Mouse (Mus musculus) heart, embryonic 10.5 days (tissue): ENCODE data around the gene Insc. TPM values are rescaled to one million over a fixed set of nuclear protein-coding genes. Genes with fewer than 3 reads are reported as not detected.
"Not testable (repeated sequence)": the region's sequence is repeated elsewhere in the genome, so short reads cannot be mapped to it uniquely, and the experiment has no call there.

Experiments
- DNase-seq: peaks from one replicate; pipeline ENCODE4 v3.0.0-alpha.2; 2017; ENCODE audit warnings: low spot score
- H3K27ac ChIP-seq: fragments of 300-500 bp; sonication (generic); 2 replicates; pipeline ENCODE4 v1.5.1; 2016; ENCODE audit warnings: mild to moderate bottlenecking
- H3K27me3 ChIP-seq: fragments of 300-500 bp; sonication (generic); 2 replicates; pipeline ENCODE4 v1.6.1; 2016; ENCODE audit warnings: mild to moderate bottlenecking; ENCODE audit not compliant: poor library complexity, insufficient read depth, severe bottlenecking
- H3K36me3 ChIP-seq: fragments of 300-500 bp; sonication (generic); 2 replicates; pipeline ENCODE4 v1.6.1; 2016; ENCODE audit warnings: mild to moderate bottlenecking, moderate library complexity
- H3K4me1 ChIP-seq: fragments of 300-500 bp; sonication (generic); 2 replicates; pipeline ENCODE4 v1.6.1; 2016; ENCODE audit warnings: mild to moderate bottlenecking
- H3K4me3 ChIP-seq: fragments of 300-500 bp; sonication (generic); 2 replicates; pipeline ENCODE4 v1.5.1; 2016; ENCODE audit warnings: mild to moderate bottlenecking, moderate library complexity
- H3K9me3 ChIP-seq: fragments of 300-500 bp; sonication (generic); 2 replicates; pipeline ENCODE4 v1.6.1; 2016; ENCODE audit warnings: mild to moderate bottlenecking, moderate library complexity
- WGBS: fragments of 180-500 bp; shearing (Covaris S2); methylation state at CpG from one replicate; pipeline ENCODE4 v1.1.7; 2016; 5-methylcytosine and 5-hydroxymethylcytosine counted together
- polyA plus RNA-seq: library from polyadenylated mRNA; unstranded; fragments of >200 nt; fragmentation: Nextera tagmentation; extraction: Ambion mirVana; gene quantifications from 2 replicates; pipeline ENCODE4 v1.2.1, GENCODE M21; 2016

The Insc gene
- 0.79 and 1.5 TPM in 2 replicates for polyA plus RNA-seq

GRCm38 (mm10) chr7:114743022-114743780 is at the start of gene Insc:
TSS of gene Insc (plus strand) at chr7:114743694.
- DNase-seq: no peak
- H3K27ac ChIP-seq: no peak within 1 kb of the TSS
- no peak within 1 kb of the TSS for H3K4me3 ChIP-seq
- WGBS: 62% methylated on average over 5 of the region's 5 CpGs
- H3K4me1 ChIP-seq: peaks cover 8% of the 10 kb centered on the region
- no peaks in the 10 kb centered on the region for H3K9me3 ChIP-seq
- peaks cover 30% of the 10 kb centered on the region for H3K27me3 ChIP-seq
- H3K36me3 ChIP-seq: no peaks in the 10 kb centered on the region

GRCm38 (mm10) chr7:114700871-114701270 is 42.6 kb upstream of the Insc start:
- Histone ChIP-seq H3K36me3 (no peaks in the 10 kb centered on the region), H3K4me1 (no peaks in the 10 kb centered on the region), H3K4me3 (no peak overlapping the region), H3K27me3 (no peaks in the 10 kb centered on the region), H3K27ac (no peak overlapping the region), H3K9me3 (no peaks in the 10 kb centered on the region)
- 64% methylated on average over 2 of the region's 2 CpGs for WGBS
- no peak for DNase-seq

GRCm38 (mm10) chr7:114706716-114707115 is 36.8 kb upstream of the Insc start:
- Histone ChIP-seq H3K36me3 (no peaks in the 10 kb centered on the region), H3K27me3 (no peaks in the 10 kb centered on the region), H3K4me3 (no peak overlapping the region), H3K9me3 (no peaks in the 10 kb centered on the region), H3K4me1 (no peaks in the 10 kb centered on the region), H3K27ac (no peak overlapping the region)
- 85% methylated on average over 4 of the region's 4 CpGs for WGBS
- DNase-seq: no peak

- Histone ChIP-seq H3K4me3 (no peak overlapping the region), H3K9me3 (no peaks in the 10 kb centered on the region), H3K27ac (no peak overlapping the region), H3K27me3 (no peaks in the 10 kb centered on the region), H3K36me3 (no peaks in the 10 kb centered on the region), H3K4me1 (no peaks in the 10 kb centered on the region)
- WGBS: 82% methylated on average over 1 of the region's 1 CpGs
- no peak for DNase-seq
These were observed 36.1 kb upstream of the Insc start for GRCm38 (mm10) chr7:114707398-114707797.

- H3K4me3 ChIP-seq: no peak overlapping the region
- no peak for DNase-seq
- H3K4me1 ChIP-seq: no peaks in the 10 kb centered on the region
- no peaks in the 10 kb centered on the region for H3K9me3 ChIP-seq
- H3K27ac ChIP-seq: no peak overlapping the region
- H3K36me3 ChIP-seq: no peaks in the 10 kb centered on the region
- WGBS: 76% methylated on average over 2 of the region's 2 CpGs
- peaks cover 4% of the 10 kb centered on the region; the same call in 1 of the 2 replicates for H3K27me3 ChIP-seq
These were observed 33.1 kb upstream of the Insc start for GRCm38 (mm10) chr7:114710419-114710818.

GRCm38 (mm10) chr7:114712523-114712922 is 31.0 kb upstream of the Insc start:
- no peak for DNase-seq
- H3K27me3 ChIP-seq: peaks cover 15% of the 10 kb centered on the region
- H3K4me1 ChIP-seq: no peaks in the 10 kb centered on the region
- no peaks in the 10 kb centered on the region for H3K36me3 ChIP-seq
- no peak overlapping the region for H3K27ac ChIP-seq
- 66% methylated on average over 1 of the region's 1 CpGs for WGBS
- H3K9me3 ChIP-seq: no peaks in the 10 kb centered on the region
- H3K4me3 ChIP-seq: no peak overlapping the region

GRCm38 (mm10) chr7:114718300-114718699 is 25.2 kb upstream of the Insc start, which contains the start of gene Calcb:
TSS of gene Calcb (plus strand) at chr7:114718643.
- 7% methylated on average over 11 of the region's 11 CpGs for WGBS
- peaks cover 19% of the 10 kb centered on the region for H3K4me1 ChIP-seq
- H3K27me3 ChIP-seq: peaks cover 61% of the 10 kb centered on the region
- peak within 1 kb of the TSS; percentile 43 for H3K4me3 ChIP-seq
- H3K27ac ChIP-seq: no peak within 1 kb of the TSS
- no peak for DNase-seq
- no peaks in the 10 kb centered on the region for H3K36me3 ChIP-seq
- H3K9me3 ChIP-seq: no peaks in the 10 kb centered on the region

GRCm38 (mm10) chr7:114719381-114720131 is 23.9 kb upstream of the Insc start:
- Histone ChIP-seq H3K4me1 (peaks cover 19% of the 10 kb centered on the region), H3K36me3 (no peaks in the 10 kb centered on the region), H3K9me3 (no peaks in the 10 kb centered on the region), H3K27ac (no peak overlapping the region), H3K4me3 (peak overlapping the region; percentile 43), H3K27me3 (peaks cover 61% of the 10 kb centered on the region)
- WGBS: 4% methylated on average over 17 of the region's 17 CpGs
- DNase-seq: no peak

- not testable (repeated sequence) for H3K9me3 ChIP-seq, DNase-seq, H3K27me3 ChIP-seq, H3K4me1 ChIP-seq, H3K4me3 ChIP-seq, H3K36me3 ChIP-seq, H3K27ac ChIP-seq
- WGBS: 66% methylated on average over 4 of the region's 4 CpGs
These were observed 13.8 kb upstream of the Insc start for GRCm38 (mm10) chr7:114729696-114730095.

GRCm38 (mm10) chr7:114731175-114731574 is 12.3 kb upstream of the Insc start:
- Histone ChIP-seq H3K4me1 (no peaks in the 10 kb centered on the region), H3K27me3 (no peaks in the 10 kb centered on the region), H3K9me3 (no peaks in the 10 kb centered on the region), H3K27ac (no peak overlapping the region), H3K36me3 (no peaks in the 10 kb centered on the region), H3K4me3 (no peak overlapping the region)
- 81% methylated on average over 6 of the region's 6 CpGs for WGBS
- peak; percentile 27 for DNase-seq

- DNase-seq, H3K27ac ChIP-seq, H3K27me3 ChIP-seq, H3K36me3 ChIP-seq, H3K4me1 ChIP-seq, H3K9me3 ChIP-seq, H3K4me3 ChIP-seq: not testable (repeated sequence)
- WGBS: 31% methylated on average over 4 of the region's 4 CpGs
These were observed 11.8 kb upstream of the Insc start for GRCm38 (mm10) chr7:114731700-114732099.

GRCm38 (mm10) chr7:114736256-114736655 is 7.2 kb upstream of the Insc start:
- Histone ChIP-seq H3K9me3 (no peaks in the 10 kb centered on the region), H3K4me1 (no peaks in the 10 kb centered on the region), H3K27me3 (no peaks in the 10 kb centered on the region; the same call in 1 of the 2 replicates), H3K36me3 (no peaks in the 10 kb centered on the region), H3K4me3 (no peak overlapping the region), H3K27ac (no peak overlapping the region)
- 80% methylated on average over 5 of the region's 5 CpGs for WGBS
- no peak for DNase-seq

- no peaks in the 10 kb centered on the region; the same call in 1 of the 2 replicates for H3K27me3 ChIP-seq
- H3K9me3 ChIP-seq: no peaks in the 10 kb centered on the region
- no peak overlapping the region for H3K27ac ChIP-seq
- H3K4me1 ChIP-seq: no peaks in the 10 kb centered on the region
- no peak overlapping the region for H3K4me3 ChIP-seq
- no peak for DNase-seq
- H3K36me3 ChIP-seq: no peaks in the 10 kb centered on the region
These were observed 5.3 kb upstream of the Insc start for GRCm38 (mm10) chr7:114738166-114738565.
